Mouse (Mus musculus) lung, postnatal 36 days (tissue): ENCODE data around the gene Set.

ENCODE experiments used
- DNase-seq: peaks from one replicate; pipeline ENCODE4 v3.0.0; 2022; ENCODE audit warnings: mixed read lengths

Gene Set

GRCm38 (mm10) chr2:30062249-30063093 is 5.3 kb downstream of the Set start:
- DNase-seq, result peak; percentile 70

- no peak for DNase-seq
Measured at GRCm38 (mm10) chr2:30063235-30063634, 6.1 kb downstream of the Set start.

GRCm38 (mm10) chr2:30063791-30064190 is 6.6 kb downstream of the Set start:
- no peak for DNase-seq

- DNase-seq, result no peak
Measured at GRCm38 (mm10) chr2:30064298-30064697, 7.1 kb downstream of the Set start.

- DNase-seq, result peak; percentile 96
Measured at GRCm38 (mm10) chr2:30066046-30066901, 9.1 kb downstream of the Set start.

- peak; percentile 39 for DNase-seq
Measured at GRCm38 (mm10) chr2:30067031-30067888, 10.1 kb downstream of the Set start.

GRCm38 (mm10) chr2:30067962-30068361 is 10.8 kb downstream of the Set start:
- no peak for DNase-seq

GRCm38 (mm10) chr2:30072875-30073274 is 15.7 kb downstream of the Set start:
- no peak for DNase-seq

GRCm38 (mm10) chr2:30073285-30073684 is 16.1 kb downstream of the Set start:
- DNase-seq, result no peak

GRCm38 (mm10) chr2:30075625-30076024 is 18.4 kb downstream of the Set start:
- no peak for DNase-seq

GRCm38 (mm10) chr2:30076439-30076838 is 19.3 kb downstream of the Set start:
- DNase-seq, result no peak

GRCm38 (mm10) chr2:30076959-30077358 is 19.8 kb downstream of the Set start:
- no peak for DNase-seq

GRCm38 (mm10) chr2:30077502-30078348 is 20.5 kb downstream of the Set start, which contains the start of gene Pkn3:
Gene Pkn3, plus strand, starts transcription at chr2:30077684.
- peak; percentile 88 for DNase-seq

GRCm38 (mm10) chr2:30078349-30078712 is 21.2 kb downstream of the Set start:
- peak; percentile 69 for DNase-seq

- no peak for DNase-seq
Measured at GRCm38 (mm10) chr2:30078760-30079159, 21.6 kb downstream of the Set start.

- no peak for DNase-seq
Measured at GRCm38 (mm10) chr2:30080181-30080800, 23.1 kb downstream of the Set start.

- DNase-seq, result no peak
Measured at GRCm38 (mm10) chr2:30084113-30084512, 26.9 kb downstream of the Set start.

- no peak for DNase-seq
Measured at GRCm38 (mm10) chr2:30084632-30085031, 27.5 kb downstream of the Set start.

GRCm38 (mm10) chr2:30087310-30087709 is 30.1 kb downstream of the Set start:
- no peak for DNase-seq

- DNase-seq, result no peak
Measured at GRCm38 (mm10) chr2:30091521-30091920, 34.3 kb downstream of the Set start.

- no peak for DNase-seq
Measured at GRCm38 (mm10) chr2:30092280-30092918, 35.2 kb downstream of the Set start.
